Mouse (Mus musculus): ENCODE results near the gene Col4a6. TPM values are rescaled to one million over a fixed set of nuclear protein-coding genes. Genes with fewer than 3 reads are reported as not detected.

The Col4a6 gene
- polyA plus RNA-seq, 1 experiment from 2014 or later, result 2.2 TPM

Other genes with a start within 250 kb of the Col4a6 start
- 9.1 and 9.5 TPM in 2 replicates for gene Col4a5, start 1.3 kb upstream of the Col4a6 start, polyA plus RNA-seq (2015; fragmentation: Nextera tagmentation; extraction: Ambion mirVana)

Measured in neural tube, embryonic 13.5 days (tissue).